Mouse (Mus musculus) naive thymus-derived CD4-positive, alpha-beta T cell, adult 2 months (primary cell): ENCODE measurements around the gene Pstk.
"Not testable (repeated sequence)": the region's sequence is repeated elsewhere in the genome, so short reads cannot be mapped to it uniquely, and the experiment has no call there.

Experiments used
- DNase-seq: peaks from one replicate; pipeline ENCODE4 v3.0.0-alpha.2; 2011; ENCODE audit warnings: low read depth

Gene Pstk

GRCm38 (mm10) chr7:131416742-131417141, 45.8 kb downstream of the Pstk start:
- not testable (repeated sequence) for DNase-seq

GRCm38 (mm10) chr7:131417605-131418004, 46.7 kb downstream of the Pstk start:
- DNase-seq = no peak

GRCm38 (mm10) chr7:131424912-131425311, 54.0 kb downstream of the Pstk start:
- no peak for DNase-seq

- no peak for DNase-seq
Observed at GRCm38 (mm10) chr7:131427331-131427730, 56.4 kb downstream of the Pstk start.

GRCm38 (mm10) chr7:131432244-131432643, 61.3 kb downstream of the Pstk start:
- no peak for DNase-seq

- no peak for DNase-seq
Observed at GRCm38 (mm10) chr7:131434276-131434675, 63.3 kb downstream of the Pstk start.

GRCm38 (mm10) chr7:131437051-131437450, 66.1 kb downstream of the Pstk start:
- no peak for DNase-seq
